ENCODE assay signal across 22 mouse cellular contexts in genomic region chr9:62901736-62902135, GRCm38 (mm10). TPM values are rescaled to one million over a fixed set of nuclear protein-coding genes. Genes with fewer than 3 reads are reported as not detected.
DNase-seq lines count a peak whose midpoint lies in the region; ATAC-seq and TF ChIP-seq lines count a peak whose summit lies in the region.
"Had no signal": no experiment of that assay in that cellular context is flagged by ENCODE, and none has a peak within 500 bp of the region (broad histone marks: within the 10 kb centered on the region; RNA-seq: fewer than 3 reads in every experiment).

No protein-coding gene starts in this region.

- ATAC-seq in embryonic facial prominence, embryonic 11.5 days (replicated peaks; ENCODE audit: insufficient number of reproducible peaks, low FRiP score, low TSS enrichment, low read depth), result no peak
- no peak for ATAC-seq in midbrain, embryonic 16.5 days
- ATAC-seq in erythroblast, adult 5-6 weeks (replicated peaks; ENCODE audit: low FRiP score, poor library complexity, severe bottlenecking), result no peak
- ATAC-seq: forebrain, embryonic 16.5 days; hindbrain, postnatal 0 days; Patski had no signal

- no peaks in the 10 kb centered on the region for H3K9me3 ChIP-seq in embryonic facial prominence, embryonic 11.5 days (replicated peaks; ENCODE audit: control insufficient read depth, low read length)
- H3K9me3 ChIP-seq in embryonic facial prominence, embryonic 10.5 days, result no peaks in the 10 kb centered on the region
- H3K9me3 ChIP-seq in midbrain, embryonic 10.5 days (replicated peaks), result no peaks in the 10 kb centered on the region
- H3K9me3 ChIP-seq in midbrain, embryonic 16.5 days (replicated peaks; ENCODE audit: control insufficient read depth, low read length, poor library complexity, severe bottlenecking), result no peaks in the 10 kb centered on the region
- H3K9me3 ChIP-seq: forebrain, embryonic 10.5 days; heart, embryonic 13.5 days; hindbrain, embryonic 12.5 days had no signal

- H3K27me3 ChIP-seq in embryonic facial prominence, embryonic 11.5 days (ENCODE audit: control insufficient read depth, insufficient read depth, low read length), result no peaks in the 10 kb centered on the region
- no peaks in the 10 kb centered on the region for H3K27me3 ChIP-seq in embryonic facial prominence, embryonic 10.5 days (replicated peaks; ENCODE audit: low read depth, poor library complexity, severe bottlenecking)
- no peaks in the 10 kb centered on the region for H3K27me3 ChIP-seq in midbrain, embryonic 10.5 days (ENCODE audit: low read depth, poor library complexity, severe bottlenecking)
- H3K27me3 ChIP-seq in midbrain, embryonic 16.5 days (ENCODE audit: control insufficient read depth, insufficient read depth, low read depth, low read length), result no peaks in the 10 kb centered on the region
- H3K27me3 ChIP-seq: heart, embryonic 13.5 days; hindbrain, embryonic 12.5 days; Patski had no signal

- no peak for TF ChIP-seq CTCF in brain, embryonic 14.5 days (IDR thresholded peaks at IDR 0.05; ENCODE audit: borderline replicate concordance, extremely low read depth, insufficient read depth, insufficient read length)

- TF ChIP-seq POLR2A in brain, embryonic 14.5 days (IDR thresholded peaks at IDR 0.05; ENCODE audit: borderline replicate concordance, extremely low read depth, insufficient read depth, insufficient read length, poor library complexity, severe bottlenecking), result no peak

- H3K4me2 ChIP-seq in embryonic facial prominence, embryonic 11.5 days (ENCODE audit: low read depth, low read length), result no peak overlapping the region
- no peak overlapping the region for H3K4me2 ChIP-seq in midbrain, embryonic 16.5 days (ENCODE audit: low read length)
- H3K4me2 ChIP-seq: heart, embryonic 13.5 days; hindbrain, embryonic 12.5 days had no signal

- peak; percentile 34 for DNase-seq in embryonic facial prominence, embryonic 11.5 days (ENCODE audit: low spot score)
- DNase-seq in embryonic facial prominence, embryonic 10.5 days (ENCODE audit: low spot score), result no peak
- DNase-seq in midbrain, embryonic 10.5 days (ENCODE audit: low spot score), result peak; percentile 18
- peak; percentile 50 for DNase-seq in ES-CJ7 (ENCODE audit: low read depth, low spot score)
- DNase-seq in brain, embryonic 14.5 days (ENCODE audit: low read depth), result peak; percentile 52
- DNase-seq in layer of hippocampus, postnatal 14 days (ENCODE audit: low spot score in 2 of 2), result no peak
- DNase-seq: adrenal gland, postnatal 10 days; cerebellum, adult 11-12 months; cerebellum, adult 9-10 months; cerebellum, postnatal 25 days; gastrocnemius, postnatal 14 days; heart, postnatal 36 days; kidney, adult 11 months had no signal

- H3K4me1 ChIP-seq in embryonic facial prominence, embryonic 11.5 days (ENCODE audit: control insufficient read depth, insufficient read depth, low read length), result no peaks in the 10 kb centered on the region
- H3K4me1 ChIP-seq in embryonic facial prominence, embryonic 10.5 days, result peaks cover 4% of the 10 kb centered on the region; the same call in 1 of the 2 replicates
- peaks cover 5% of the 10 kb centered on the region; the same call in 1 of the 2 replicates for H3K4me1 ChIP-seq in midbrain, embryonic 10.5 days
- H3K4me1 ChIP-seq in midbrain, embryonic 16.5 days (ENCODE audit: control insufficient read depth, insufficient read depth, low read length), result no peaks in the 10 kb centered on the region
- H3K4me1 ChIP-seq: hindbrain, embryonic 12.5 days had no signal

- 90% methylated on average over 2 of the region's 2 CpGs for WGBS in embryonic facial prominence, embryonic 11.5 days
- 93% methylated on average over 2 of the region's 2 CpGs for WGBS in embryonic facial prominence, embryonic 10.5 days
- 87% methylated on average over 2 of the region's 2 CpGs for WGBS in midbrain, embryonic 10.5 days
- 74% methylated on average over 2 of the region's 2 CpGs for WGBS in midbrain, embryonic 16.5 days

- no peak overlapping the region for H3K9ac ChIP-seq in embryonic facial prominence, embryonic 11.5 days (replicated peaks; ENCODE audit: low read length)
- no peak overlapping the region for H3K9ac ChIP-seq in midbrain, embryonic 16.5 days (ENCODE audit: low read depth, low read length)
- H3K9ac ChIP-seq: heart, embryonic 13.5 days; hindbrain, embryonic 12.5 days had no signal

- no peak overlapping the region for H3K27ac ChIP-seq in embryonic facial prominence, embryonic 11.5 days (replicated peaks; ENCODE audit: low read depth, low read length)
- no peak overlapping the region for H3K27ac ChIP-seq in embryonic facial prominence, embryonic 10.5 days (replicated peaks)
- no peak overlapping the region for H3K27ac ChIP-seq in midbrain, embryonic 10.5 days (replicated peaks)
- H3K27ac ChIP-seq in midbrain, embryonic 16.5 days (ENCODE audit: low read length), result no peak overlapping the region
- H3K27ac ChIP-seq: forebrain, embryonic 10.5 days; heart, embryonic 13.5 days; hindbrain, embryonic 12.5 days; hindbrain, postnatal 0 days had no signal

- no peaks in the 10 kb centered on the region; the same call in none of the 2 replicates for H3K36me3 ChIP-seq in embryonic facial prominence, embryonic 11.5 days (replicated peaks; ENCODE audit: control insufficient read depth, insufficient read depth, low read depth, low read length)
- H3K36me3 ChIP-seq in embryonic facial prominence, embryonic 10.5 days (replicated peaks), result peaks cover 43% of the 10 kb centered on the region
- H3K36me3 ChIP-seq in midbrain, embryonic 10.5 days, result peaks cover 57% of the 10 kb centered on the region
- no peaks in the 10 kb centered on the region for H3K36me3 ChIP-seq in midbrain, embryonic 16.5 days (ENCODE audit: control insufficient read depth, insufficient read depth, low read length)

- no peak overlapping the region for H3K4me3 ChIP-seq in embryonic facial prominence, embryonic 11.5 days (ENCODE audit: low read depth, low read length)
- no peak overlapping the region for H3K4me3 ChIP-seq in embryonic facial prominence, embryonic 10.5 days
- H3K4me3 ChIP-seq in midbrain, embryonic 10.5 days, result no peak overlapping the region
- H3K4me3 ChIP-seq in midbrain, embryonic 16.5 days (ENCODE audit: low read depth, low read length), result no peak overlapping the region
- H3K4me3 ChIP-seq: erythroblast, embryonic 14.5 days; forebrain, embryonic 10.5 days; heart, embryonic 13.5 days; hindbrain, embryonic 12.5 days had no signal

RNA-seq across cellular contexts. Expression of gene Calml4, which starts 43.9 kb away (rescaled TPM):
- polyA plus RNA-seq in embryonic facial prominence, embryonic 11.5 days (2014; fragmentation: Nextera tagmentation; extraction: Ambion mirVana), result 0.88 and 1.2 TPM in 2 replicates
- 0.36 and 0.67 TPM in 2 replicates for polyA plus RNA-seq in embryonic facial prominence, embryonic 10.5 days (2016; fragmentation: Nextera tagmentation; extraction: Ambion mirVana)
- polyA plus RNA-seq in midbrain, embryonic 10.5 days (2016; fragmentation: Nextera tagmentation; extraction: Ambion mirVana), result 0.36 and 0.60 TPM in 2 replicates
- polyA plus RNA-seq in midbrain, embryonic 16.5 days (2015; fragmentation: Nextera tagmentation; extraction: Ambion mirVana), result 10.7 and 11.2 TPM in 2 replicates
- polyA plus RNA-seq in brain, embryonic 14.5 days (2012; rRNA removed), result 6.8 and 13.3 TPM in 2 replicates
- not detected in 2 replicates for total RNA-seq in erythroblast, adult 5-6 weeks (2015; ENCODE audit: low replicate concordance)
- total RNA-seq in erythroblast, adult 5-6 weeks (2017; ENCODE audit: low replicate concordance), result not detected in 2 replicates
- total RNA-seq in layer of hippocampus, postnatal 14 days (2021), result 10 to 100 TPM in 1 of 2 experiments, under 1 TPM in 1; 0.83 to 16.9 TPM
- polyA plus RNA-seq: erythroblast, embryonic 14.5 days had no signal

Comparison
In these comparisons a context has a peak if more than half of its experiments do, and no peak if none do; other contexts are left out.
1. DNase-seq: peak in embryonic facial prominence, embryonic 11.5 days (single experiment), midbrain, embryonic 10.5 days (single experiment), ES-CJ7 (single experiment) and brain, embryonic 14.5 days (single experiment); none in embryonic facial prominence, embryonic 10.5 days (single experiment) and layer of hippocampus, postnatal 14 days (0 of 2).